Mouse (Mus musculus) kidney, adult 2 months (tissue): Measurements from ENCODE around the gene Tssc4.

ENCODE experiments used
- CTCF ChIP-seq: fragments of 200-500 bp; conservative IDR thresholded peaks from 2 replicates; pipeline ENCODE4 v1.5.1; 2011; ENCODE audit warnings: low read depth, mild to moderate bottlenecking, control low read depth, low read length, moderate library complexity, mixed read lengths; ENCODE audit not compliant: insufficient read depth, insufficient read length
- POLR2A ChIP-seq: fragments of 200-500 bp; IDR thresholded peaks from one replicate; pipeline ENCODE4 v1.6.1; 2011; ENCODE audit warnings: low read depth, low read length, control low read depth

- TF ChIP-seq POLR2A (no peak), CTCF (no peak)
These were observed 39.2 kb downstream of the Tssc4 start for GRCm38 (mm10) chr7:143108200-143108599.
